Mouse (Mus musculus) hindbrain, embryonic 14.5 days (tissue): ENCODE data around the gene Kctd2. TPM values are rescaled to one million over a fixed set of nuclear protein-coding genes. Genes with fewer than 3 reads are reported as not detected.
"Not testable (repeated sequence)": the region's sequence is repeated elsewhere in the genome, so short reads cannot be mapped to it uniquely, and the experiment has no call there.

Experiments
- ATAC-seq: fragments of 200-750 bp; cut with Nextera tagmentation; 2 replicates; pipeline ENCODE4 v1.8.0; 2017; ENCODE audit warnings: moderate number of reproducible peaks, mild to moderate bottlenecking, moderate TSS enrichment, moderate library complexity; ENCODE audit not compliant: low FRiP score
- DNase-seq: peaks from one replicate; pipeline ENCODE4 v3.0.0-alpha.2; 2015; ENCODE audit warnings: low spot score
- H3K27ac ChIP-seq: fragments of 300-500 bp; sonication (generic); 2 replicates; pipeline ENCODE4 v1.5.1; 2014; ENCODE audit warnings: mild to moderate bottlenecking, moderate library complexity
- H3K27me3 ChIP-seq: fragments of 300-500 bp; sonication (generic); 2 replicates; pipeline ENCODE4 v1.6.1; 2014; ENCODE audit warnings: mild to moderate bottlenecking, low read length, mixed read lengths; ENCODE audit not compliant: control insufficient read depth, insufficient read depth
- H3K36me3 ChIP-seq: fragments of 300-500 bp; sonication (generic); replicated peaks from 2 replicates; pipeline ENCODE4 v1.6.1; 2014; ENCODE audit not compliant: control insufficient read depth, insufficient read depth
- H3K4me1 ChIP-seq: fragments of 300-500 bp; sonication (generic); replicated peaks from 2 replicates; pipeline ENCODE4 v1.6.1; 2014; ENCODE audit warnings: antibody characterized with exemption, low read length, mixed read lengths; ENCODE audit not compliant: control insufficient read depth, insufficient read depth
- H3K4me2 ChIP-seq: fragments of 300-500 bp; sonication (generic); replicated peaks from 2 replicates; pipeline ENCODE4 v1.6.1; 2014; ENCODE audit warnings: mild to moderate bottlenecking, moderate library complexity
- H3K4me3 ChIP-seq: fragments of 300-500 bp; sonication (generic); replicated peaks from 2 replicates; pipeline ENCODE4 v1.5.1; 2014; ENCODE audit warnings: mild to moderate bottlenecking, low read length
- H3K9ac ChIP-seq: fragments of 300-500 bp; sonication (generic); 2 replicates; pipeline ENCODE4 v1.6.1; 2014
- H3K9me3 ChIP-seq: fragments of 300-500 bp; sonication (generic); 2 replicates; pipeline ENCODE4 v1.6.1; 2016; ENCODE audit warnings: low read length; ENCODE audit not compliant: control insufficient read depth
- WGBS: fragments of 180-500 bp; shearing (Covaris S2); extraction: QIAGEN DNeasy Blood & Tissue Kit; methylation state at CpG from one replicate; pipeline ENCODE4 v1.1.7; 2014; 5-methylcytosine and 5-hydroxymethylcytosine counted together
- polyA plus RNA-seq: library from polyadenylated mRNA; unstranded; fragments of >200 nt; fragmentation: Nextera tagmentation; extraction: Ambion mirVana; gene quantifications from 2 replicates; pipeline ENCODE4 v1.2.1, GENCODE M21; 2014

The Kctd2 gene
- polyA plus RNA-seq, 1 experiment from 2014 or later = 32.3 TPM

DNA sequence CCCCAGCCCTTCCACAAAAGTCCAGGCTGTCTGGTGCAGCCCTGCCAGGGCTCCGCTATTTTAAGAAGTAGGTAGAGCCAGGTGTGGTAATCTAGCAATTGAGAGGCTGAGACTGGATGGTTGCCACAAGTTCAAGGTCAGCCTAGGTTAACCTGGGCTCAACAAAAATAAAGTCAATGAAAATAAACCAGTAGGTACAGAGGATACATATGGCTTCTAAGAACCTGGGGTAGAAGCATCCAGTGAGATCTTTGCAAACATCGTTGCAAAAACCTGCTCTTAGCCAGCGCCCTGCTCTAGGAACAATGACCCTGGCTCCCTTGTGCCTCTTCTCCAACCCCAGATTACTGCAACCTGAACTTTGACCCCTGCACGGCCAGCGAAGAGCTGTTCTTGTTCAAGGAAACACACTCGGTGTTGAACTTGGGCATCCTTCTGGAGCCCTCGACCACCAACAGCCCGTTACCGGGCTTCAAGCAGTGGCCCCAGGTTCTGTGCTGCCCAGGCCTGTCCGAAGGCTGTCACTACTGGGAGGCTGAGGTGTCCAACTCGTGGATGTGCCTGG is 27.5 kb downstream of the Kctd2 start:
- H3K9me3 ChIP-seq = no peaks in the 10 kb centered on the region
- H3K9ac ChIP-seq = no peak overlapping the region
- no peak overlapping the region for H3K27ac ChIP-seq
- ATAC-seq (no peak), DNase-seq (no peak)
- WGBS = 87% methylated on average over 11 of the region's 11 CpGs
- no peak overlapping the region for H3K4me2 ChIP-seq
- no peaks in the 10 kb centered on the region for H3K4me1 ChIP-seq
- no peaks in the 10 kb centered on the region for H3K36me3 ChIP-seq
- H3K27me3 ChIP-seq = no peaks in the 10 kb centered on the region
- H3K4me3 ChIP-seq = no peak overlapping the region

DNA sequence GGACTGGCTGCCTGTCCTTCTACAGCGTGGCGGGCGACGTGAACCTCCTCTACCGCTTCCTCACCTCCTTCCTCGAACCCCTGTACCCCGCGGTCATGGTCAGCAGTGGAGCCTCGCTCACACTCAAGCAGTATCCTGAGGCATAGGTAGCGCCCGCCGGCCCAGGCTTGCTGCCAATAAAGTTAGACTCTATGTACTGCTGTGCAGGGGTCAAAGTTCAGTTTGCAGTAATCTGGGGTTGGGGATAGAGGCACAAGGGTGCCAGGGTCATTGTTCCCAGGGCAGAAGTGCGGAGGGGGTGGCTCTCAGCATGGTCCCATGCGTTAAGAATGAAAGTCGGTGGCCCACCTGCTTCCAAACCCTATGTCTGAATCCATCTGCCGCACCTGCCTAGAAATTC is 28.1 kb downstream of the Kctd2 start:
- Histone ChIP-seq H3K4me3 (no peak overlapping the region), H3K9me3 (no peaks in the 10 kb centered on the region), H3K4me1 (no peaks in the 10 kb centered on the region), H3K4me2 (no peak overlapping the region), H3K36me3 (no peaks in the 10 kb centered on the region), H3K27me3 (no peaks in the 10 kb centered on the region), H3K27ac (no peak overlapping the region), H3K9ac (no peak overlapping the region)
- ATAC-seq (no peak), DNase-seq (no peak)
- WGBS = 86% methylated on average over 16 of the region's 16 CpGs

DNA sequence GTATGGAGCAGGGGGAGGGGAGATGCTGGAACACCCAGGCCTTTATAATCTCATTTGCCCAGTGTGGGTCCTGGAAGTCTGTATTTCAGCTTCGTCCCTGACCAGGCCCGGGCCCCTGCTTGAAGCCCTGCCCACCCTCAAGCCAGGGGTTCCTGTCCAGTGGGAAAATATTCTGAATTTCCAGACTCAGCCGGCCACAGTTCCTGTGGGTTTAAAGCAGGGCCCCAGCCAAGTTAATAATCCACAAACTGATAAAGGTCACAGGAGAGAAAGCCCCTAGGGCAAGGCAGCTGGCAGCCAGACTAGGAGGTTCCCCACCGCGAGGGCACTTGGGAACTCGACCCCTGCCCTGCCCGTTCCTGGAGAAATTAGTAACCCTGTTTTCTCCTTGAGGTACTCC is 29.1 kb downstream of the Kctd2 start:
- 46% methylated on average over 7 of the region's 7 CpGs for WGBS
- Histone ChIP-seq H3K4me3 (no peak overlapping the region), H3K9me3 (no peaks in the 10 kb centered on the region), H3K9ac (no peak overlapping the region), H3K4me1 (no peaks in the 10 kb centered on the region), H3K4me2 (no peak overlapping the region), H3K36me3 (no peaks in the 10 kb centered on the region), H3K27me3 (no peaks in the 10 kb centered on the region), H3K27ac (no peak overlapping the region)
- no peak for DNase-seq
- no peak for ATAC-seq

DNA sequence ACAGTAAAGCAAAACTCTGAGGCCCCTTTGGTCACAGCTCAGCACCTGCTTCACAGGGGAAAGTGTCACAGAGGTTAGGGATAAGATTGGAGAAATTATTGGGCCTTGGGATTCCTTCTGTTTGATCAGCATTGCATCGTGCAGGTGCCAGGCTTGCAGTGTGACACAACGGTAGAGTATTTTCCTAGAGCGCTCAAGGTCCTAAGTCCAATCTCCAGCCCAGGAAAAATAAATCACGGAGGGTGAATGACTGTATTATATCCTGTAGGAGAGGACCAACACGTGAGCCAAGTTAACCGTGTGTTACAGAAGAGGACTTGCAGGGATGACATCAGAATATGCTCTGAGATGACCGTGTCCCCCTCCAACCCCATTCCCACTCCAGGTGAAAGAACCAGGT is 30.2 kb downstream of the Kctd2 start:
- 91% methylated on average over 7 of the region's 7 CpGs for WGBS
- no peak for DNase-seq
- H3K4me2 ChIP-seq = no peak overlapping the region
- no peaks in the 10 kb centered on the region for H3K36me3 ChIP-seq
- H3K9me3 ChIP-seq = no peaks in the 10 kb centered on the region
- H3K27me3 ChIP-seq = no peaks in the 10 kb centered on the region
- no peaks in the 10 kb centered on the region for H3K4me1 ChIP-seq
- H3K4me3 ChIP-seq = no peak overlapping the region
- no peak for ATAC-seq
- H3K27ac ChIP-seq = no peak overlapping the region
- H3K9ac ChIP-seq = no peak overlapping the region

DNA sequence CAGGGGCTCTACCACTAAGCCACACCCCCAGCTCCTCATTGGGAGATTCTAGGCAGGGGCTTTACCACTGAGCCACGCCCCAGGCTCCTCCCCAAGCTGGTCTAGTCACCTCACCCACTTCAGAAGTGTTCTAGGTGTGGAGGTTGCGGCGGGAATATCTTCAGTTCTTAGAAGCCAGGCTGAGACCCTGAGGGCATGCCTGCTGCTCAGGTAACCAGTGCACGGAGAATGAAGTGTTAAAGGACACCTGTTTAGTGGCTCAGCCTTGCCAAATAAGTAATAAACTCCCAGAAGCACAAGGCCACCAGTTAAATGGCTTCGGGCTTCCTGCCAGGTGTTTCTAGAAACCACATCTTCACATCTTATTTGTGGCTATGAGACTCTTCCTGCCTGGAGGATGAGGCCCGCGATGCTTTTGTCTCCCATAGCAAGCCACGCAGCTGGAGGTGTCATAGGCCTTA is 31.9 kb downstream of the Kctd2 start:
- no peaks in the 10 kb centered on the region for H3K27me3 ChIP-seq
- no peaks in the 10 kb centered on the region for H3K36me3 ChIP-seq
- H3K4me3 ChIP-seq = no peak overlapping the region
- no peaks in the 10 kb centered on the region for H3K4me1 ChIP-seq
- H3K4me2 ChIP-seq = no peak overlapping the region
- no peak for DNase-seq
- ATAC-seq = no peak
- H3K9me3 ChIP-seq = no peaks in the 10 kb centered on the region
- H3K27ac ChIP-seq = no peak overlapping the region
- H3K9ac ChIP-seq = no peak overlapping the region
- WGBS = 93% methylated on average over 8 of the region's 8 CpGs

DNA sequence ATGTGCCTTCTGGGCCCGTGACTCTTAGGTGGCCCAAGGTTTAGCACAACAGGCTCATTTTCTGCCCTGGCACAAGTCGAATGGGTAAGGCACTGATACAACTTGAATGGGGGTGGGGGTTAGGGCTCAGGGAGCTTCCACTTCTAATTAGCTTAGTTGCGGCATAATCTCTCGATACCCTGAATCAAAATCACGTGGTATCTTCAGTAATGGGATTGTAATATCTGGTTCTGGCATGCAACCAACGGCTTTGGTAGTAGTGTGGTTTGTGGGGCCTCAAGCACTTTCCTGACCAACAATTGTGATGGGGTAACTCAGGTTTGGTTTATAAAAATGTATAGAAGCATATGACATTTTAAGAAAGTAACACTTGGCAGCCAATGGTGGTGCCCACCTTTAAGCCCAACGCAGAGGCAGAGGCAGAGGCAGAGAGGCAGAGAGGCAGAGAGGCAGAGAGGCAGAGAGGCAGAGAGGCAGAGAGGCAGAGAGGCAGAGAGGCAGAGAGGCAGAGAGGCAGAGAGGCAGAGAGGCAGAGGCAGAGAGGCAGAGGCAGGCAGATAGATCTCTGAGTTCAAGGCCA is 32.4 kb downstream of the Kctd2 start:
- H3K27ac ChIP-seq = no peak overlapping the region

DNA sequence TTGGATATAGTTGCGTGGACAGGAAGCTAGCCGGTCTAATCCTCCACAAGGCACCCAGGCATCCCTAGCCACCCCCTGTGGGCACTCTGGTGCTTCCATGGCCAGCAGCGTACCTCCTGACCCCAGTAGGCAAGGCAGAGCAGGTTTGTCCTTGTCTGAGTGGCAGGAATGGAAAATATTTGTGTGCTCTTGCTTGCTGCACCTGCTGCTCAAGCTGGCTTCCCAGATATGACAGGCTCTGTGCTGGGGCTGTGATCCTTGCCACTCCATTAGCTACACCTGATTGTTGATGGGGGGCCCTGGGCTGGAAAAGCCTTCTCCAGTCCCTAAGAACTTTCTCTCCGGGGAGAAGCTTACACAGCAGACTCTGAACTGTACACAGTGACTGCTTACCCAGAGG is 33.4 kb downstream of the Kctd2 start:
- H3K4me3 ChIP-seq = no peak overlapping the region
- no peaks in the 10 kb centered on the region for H3K36me3 ChIP-seq
- WGBS = 71% methylated on average over 4 of the region's 4 CpGs
- no peak for ATAC-seq
- no peak for DNase-seq
- no peaks in the 10 kb centered on the region for H3K9me3 ChIP-seq
- H3K27ac ChIP-seq = no peak overlapping the region
- H3K4me2 ChIP-seq = no peak overlapping the region
- no peaks in the 10 kb centered on the region for H3K4me1 ChIP-seq
- no peaks in the 10 kb centered on the region for H3K27me3 ChIP-seq
- no peak overlapping the region for H3K9ac ChIP-seq

More for the DNA sequence above, 32.4 kb downstream of the Kctd2 start:
- DNase-seq (no peak), ATAC-seq (no peak)
- Histone ChIP-seq H3K4me1 (no peaks in the 10 kb centered on the region), H3K4me2 (no peak overlapping the region), H3K27me3 (no peaks in the 10 kb centered on the region), H3K36me3 (no peaks in the 10 kb centered on the region), H3K4me3 (no peak overlapping the region), H3K9me3 (no peaks in the 10 kb centered on the region), H3K9ac (no peak overlapping the region)
- 80% methylated on average over 7 of the region's 7 CpGs for WGBS

DNA sequence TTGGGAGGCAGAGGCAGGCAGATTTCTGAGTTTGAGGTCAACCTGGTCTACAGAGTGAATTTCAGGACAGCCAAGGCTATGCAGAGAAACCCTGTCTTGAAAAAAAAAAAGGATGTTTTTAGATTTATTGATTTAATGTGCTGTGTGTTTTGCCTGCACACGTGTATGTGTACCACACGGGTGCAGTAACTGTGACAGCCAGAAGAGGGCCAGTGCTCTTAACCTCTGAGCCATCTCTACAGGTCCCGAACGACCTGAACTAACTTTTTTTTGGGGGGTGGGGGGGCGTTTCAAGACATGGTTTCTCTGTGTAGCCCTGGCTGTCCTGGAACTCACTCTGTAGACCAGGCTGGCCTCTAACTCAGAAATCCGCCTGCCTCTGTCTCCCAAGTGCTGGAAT is 34.9 kb downstream of the Kctd2 start:
- H3K9me3 ChIP-seq, H3K27ac ChIP-seq, H3K4me2 ChIP-seq, DNase-seq, H3K27me3 ChIP-seq, H3K36me3 ChIP-seq, H3K4me1 ChIP-seq, H3K4me3 ChIP-seq, ATAC-seq, H3K9ac ChIP-seq: not testable (repeated sequence)
- WGBS = 86% methylated on average over 6 of the region's 6 CpGs

DNA sequence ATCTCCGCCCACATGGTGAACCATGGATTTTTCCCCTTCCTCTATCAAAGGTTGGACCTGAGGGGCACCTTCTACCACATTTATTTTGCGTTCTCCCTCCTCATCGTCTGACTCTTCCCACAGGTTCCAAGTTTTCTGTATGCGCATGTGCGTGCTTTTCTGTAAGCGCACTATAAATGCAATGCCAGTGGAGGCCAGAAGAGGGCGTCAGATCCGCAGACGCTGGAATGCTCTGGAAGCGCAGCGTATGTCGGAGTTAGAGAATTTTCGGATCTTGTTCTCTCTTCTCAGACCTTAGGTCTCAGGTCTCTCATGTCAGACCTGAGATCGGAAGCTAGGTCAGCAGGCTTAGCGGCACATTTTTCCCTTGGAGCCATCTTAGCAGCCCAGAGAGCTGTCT is 35.7 kb downstream of the Kctd2 start:
- no peak for DNase-seq
- ATAC-seq = no peak
- H3K9ac ChIP-seq = no peak overlapping the region
- H3K27ac ChIP-seq = no peak overlapping the region
- no peaks in the 10 kb centered on the region for H3K4me1 ChIP-seq
- H3K27me3 ChIP-seq = no peaks in the 10 kb centered on the region
- WGBS = 89% methylated on average over 15 of the region's 15 CpGs
- H3K36me3 ChIP-seq = no peaks in the 10 kb centered on the region
- no peaks in the 10 kb centered on the region for H3K9me3 ChIP-seq
- no peak overlapping the region for H3K4me2 ChIP-seq
- no peak overlapping the region for H3K4me3 ChIP-seq

DNA sequence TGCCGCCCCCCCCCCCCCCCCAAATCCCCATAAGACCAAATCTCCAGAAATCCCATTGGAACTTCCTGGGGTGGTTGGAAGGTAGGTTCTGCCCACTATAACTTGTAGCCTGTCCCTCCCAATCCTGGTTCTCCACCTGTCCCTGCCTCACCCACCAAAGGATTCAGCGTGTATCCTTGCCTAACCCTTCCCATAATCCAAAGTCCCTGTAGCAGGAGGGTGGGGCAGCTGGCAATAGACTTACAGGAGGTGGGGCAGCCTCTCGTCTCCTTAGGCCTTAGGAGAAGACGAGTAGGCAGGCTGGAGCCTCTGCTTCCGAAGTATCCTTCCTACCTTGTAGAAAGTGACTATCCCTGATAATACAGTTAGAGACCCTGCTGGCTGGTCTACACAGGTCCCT is 36.3 kb downstream of the Kctd2 start:
- H3K4me1 ChIP-seq = no peaks in the 10 kb centered on the region
- no peak overlapping the region for H3K9ac ChIP-seq
- no peaks in the 10 kb centered on the region for H3K36me3 ChIP-seq
- H3K4me3 ChIP-seq = no peak overlapping the region
- no peak for ATAC-seq
- H3K9me3 ChIP-seq = no peaks in the 10 kb centered on the region
- 89% methylated on average over 5 of the region's 5 CpGs for WGBS
- no peak overlapping the region for H3K27ac ChIP-seq
- no peaks in the 10 kb centered on the region for H3K27me3 ChIP-seq
- DNase-seq = no peak
- H3K4me2 ChIP-seq = no peak overlapping the region
